Mouse (Mus musculus) thymus, postnatal 4 days (tissue): Measurements from ENCODE around the gene Hmgb2.
"Not testable (repeated sequence)": the region's sequence is repeated elsewhere in the genome, so short reads cannot be mapped to it uniquely, and the experiment has no call there.

ENCODE experiments used
- DNase-seq: peaks from one replicate; pipeline ENCODE4 v3.0.0; 2021

The Hmgb2 gene

GRCm38 (mm10) chr8:57512141-57513056, 692 bp downstream of the Hmgb2 start:
- peak; percentile 73 for DNase-seq

- DNase-seq, result not testable (repeated sequence)
Observed at GRCm38 (mm10) chr8:57513178-57513661, 1.5 kb downstream of the Hmgb2 start.

GRCm38 (mm10) chr8:57516685-57517084, 5.0 kb downstream of the Hmgb2 start:
- DNase-seq, result not testable (repeated sequence)

- DNase-seq, result no peak
Observed at GRCm38 (mm10) chr8:57517723-57518122, 6.0 kb downstream of the Hmgb2 start.

- DNase-seq, result no peak
Observed at GRCm38 (mm10) chr8:57520186-57520786, 8.6 kb downstream of the Hmgb2 start.

GRCm38 (mm10) chr8:57528036-57528435, 16.3 kb downstream of the Hmgb2 start:
- DNase-seq, result no peak

- DNase-seq, result no peak
Observed at GRCm38 (mm10) chr8:57530238-57530637, 18.5 kb downstream of the Hmgb2 start.

- DNase-seq, result peak; percentile 86
Observed at GRCm38 (mm10) chr8:57530666-57531349, 19.1 kb downstream of the Hmgb2 start.

GRCm38 (mm10) chr8:57532223-57532622, 20.5 kb downstream of the Hmgb2 start:
- peak; percentile 56 for DNase-seq

GRCm38 (mm10) chr8:57533106-57533505, 21.4 kb downstream of the Hmgb2 start:
- no peak for DNase-seq

GRCm38 (mm10) chr8:57534495-57534894, 22.8 kb downstream of the Hmgb2 start:
- DNase-seq, result no peak

- no peak for DNase-seq
Observed at GRCm38 (mm10) chr8:57536167-57536566, 24.5 kb downstream of the Hmgb2 start.

GRCm38 (mm10) chr8:57538601-57539000, 26.9 kb downstream of the Hmgb2 start:
- no peak for DNase-seq

- peak; percentile 85 for DNase-seq
Observed at GRCm38 (mm10) chr8:57540110-57540838, 28.6 kb downstream of the Hmgb2 start.

GRCm38 (mm10) chr8:57540951-57541350, 29.2 kb downstream of the Hmgb2 start:
- no peak for DNase-seq

GRCm38 (mm10) chr8:57541405-57541804, 29.7 kb downstream of the Hmgb2 start:
- DNase-seq, result no peak

GRCm38 (mm10) chr8:57546401-57546800, 34.7 kb downstream of the Hmgb2 start:
- no peak for DNase-seq

- DNase-seq, result no peak
Observed at GRCm38 (mm10) chr8:57546834-57547233, 35.1 kb downstream of the Hmgb2 start.

- no peak for DNase-seq
Observed at GRCm38 (mm10) chr8:57547581-57547980, 35.9 kb downstream of the Hmgb2 start.

GRCm38 (mm10) chr8:57552102-57553032, 40.7 kb downstream of the Hmgb2 start:
- no peak for DNase-seq

- no peak for DNase-seq
Observed at GRCm38 (mm10) chr8:57560926-57561325, 49.2 kb downstream of the Hmgb2 start.

- DNase-seq, result no peak
Observed at GRCm38 (mm10) chr8:57562741-57563140, 51.0 kb downstream of the Hmgb2 start.
